Mouse (Mus musculus) midbrain, embryonic 16.5 days (tissue): ENCODE measurements around the gene Tsc1. TPM values are rescaled to one million over a fixed set of nuclear protein-coding genes. Genes with fewer than 3 reads are reported as not detected.

ENCODE experiments used
- ATAC-seq: fragments of 200-750 bp; cut with Nextera tagmentation; 2 replicates; pipeline ENCODE4 v1.8.0; 2017; ENCODE audit warnings: moderate TSS enrichment
- H3K27ac ChIP-seq: fragments of 300-500 bp; sonication (generic); 2 replicates; pipeline ENCODE4 v1.5.1; 2014; ENCODE audit warnings: mild to moderate bottlenecking, low read length, mixed read lengths
- H3K27me3 ChIP-seq: fragments of 300-500 bp; sonication (generic); 2 replicates; pipeline ENCODE4 v1.6.1; 2014; ENCODE audit warnings: low read depth, low read length, mixed read lengths; ENCODE audit not compliant: control insufficient read depth, insufficient read depth
- H3K36me3 ChIP-seq: fragments of 300-500 bp; sonication (generic); 2 replicates; pipeline ENCODE4 v1.6.1; 2014; ENCODE audit warnings: mild to moderate bottlenecking, low read length, moderate library complexity, mixed read lengths; ENCODE audit not compliant: control insufficient read depth, insufficient read depth
- H3K4me1 ChIP-seq: fragments of 300-500 bp; sonication (generic); 2 replicates; pipeline ENCODE4 v1.6.1; 2014; ENCODE audit warnings: mild to moderate bottlenecking, low read length, mixed read lengths; ENCODE audit not compliant: control insufficient read depth, insufficient read depth
- H3K4me2 ChIP-seq: fragments of 300-500 bp; sonication (generic); 2 replicates; pipeline ENCODE4 v1.6.1; 2014; ENCODE audit warnings: mild to moderate bottlenecking, low read length, mixed read lengths
- H3K4me3 ChIP-seq: fragments of 300-500 bp; sonication (generic); 2 replicates; pipeline ENCODE4 v1.5.1; 2014; ENCODE audit warnings: low read depth, mild to moderate bottlenecking, low read length, moderate library complexity, mixed read lengths
- H3K9ac ChIP-seq: fragments of 300-500 bp; sonication (generic); 2 replicates; pipeline ENCODE4 v1.6.1; 2014; ENCODE audit warnings: low read depth, low read length, mixed read lengths
- H3K9me3 ChIP-seq: fragments of 300-500 bp; sonication (generic); replicated peaks from 2 replicates; pipeline ENCODE4 v1.6.1; 2014; ENCODE audit warnings: mild to moderate bottlenecking, low read length, mixed read lengths; ENCODE audit not compliant: control insufficient read depth, poor library complexity, severe bottlenecking
- WGBS: fragments of 180-500 bp; shearing (Covaris S2); extraction: QIAGEN DNeasy Blood & Tissue Kit; methylation state at CpG from one replicate; pipeline ENCODE4 v1.1.7; 2014; 5-methylcytosine and 5-hydroxymethylcytosine counted together
- polyA plus RNA-seq: library from polyadenylated mRNA; unstranded; fragments of >200 nt; fragmentation: Nextera tagmentation; extraction: Ambion mirVana; gene quantifications from 2 replicates; pipeline ENCODE4 v1.2.1, GENCODE M21; 2015

The Tsc1 gene
- 30.4 and 37.9 TPM in 2 replicates for polyA plus RNA-seq

GRCm38 (mm10) chr2:28640461-28641424 lies at the start of gene Tsc1:
Tsc1 (plus strand) TSS chr2:28641228.
- Histone ChIP-seq H3K27me3 (no peaks in the 10 kb centered on the region), H3K9me3 (no peaks in the 10 kb centered on the region), H3K4me3 (peak within 1 kb of the TSS; percentile 99), H3K9ac (peak within 1 kb of the TSS; percentile 98), H3K27ac (peak within 1 kb of the TSS; percentile 94), H3K4me1 (peaks cover 21% of the 10 kb centered on the region), H3K4me2 (peak within 1 kb of the TSS; percentile 54), H3K36me3 (no peaks in the 10 kb centered on the region)
- 2% methylated on average over 44 of the region's 47 CpGs for WGBS
- peak; percentile 93 for ATAC-seq

GRCm38 (mm10) chr2:28591479-28591878 lies 49.5 kb upstream of the Tsc1 start:
- Histone ChIP-seq H3K27ac (no peak overlapping the region), H3K4me3 (no peak overlapping the region), H3K27me3 (no peaks in the 10 kb centered on the region; the same call in 1 of the 2 replicates), H3K4me1 (no peaks in the 10 kb centered on the region), H3K4me2 (no peak overlapping the region), H3K9me3 (no peaks in the 10 kb centered on the region), H3K36me3 (no peaks in the 10 kb centered on the region), H3K9ac (no peak overlapping the region)
- ATAC-seq: no peak
- 88% methylated on average over 2 of the region's 2 CpGs for WGBS

- H3K4me3 ChIP-seq: no peak overlapping the region
Measured at GRCm38 (mm10) chr2:28592809-28593208, 48.2 kb upstream of the Tsc1 start.

GRCm38 (mm10) chr2:28596021-28596420 lies 45.0 kb upstream of the Tsc1 start:
- ATAC-seq: no peak
- Histone ChIP-seq H3K27ac (no peak overlapping the region), H3K4me3 (no peak overlapping the region), H3K36me3 (no peaks in the 10 kb centered on the region), H3K9me3 (no peaks in the 10 kb centered on the region), H3K9ac (no peak overlapping the region), H3K27me3 (no peaks in the 10 kb centered on the region), H3K4me2 (no peak overlapping the region), H3K4me1 (no peaks in the 10 kb centered on the region)
- WGBS: 83% methylated on average over 7 of the region's 7 CpGs

More at GRCm38 (mm10) chr2:28592809-28593208, 48.2 kb upstream of the Tsc1 start:
- Histone ChIP-seq H3K27ac (no peak overlapping the region), H3K9ac (no peak overlapping the region), H3K9me3 (no peaks in the 10 kb centered on the region), H3K36me3 (no peaks in the 10 kb centered on the region), H3K4me1 (no peaks in the 10 kb centered on the region), H3K27me3 (no peaks in the 10 kb centered on the region), H3K4me2 (no peak overlapping the region)
- 8% methylated on average over 15 of the region's 15 CpGs for WGBS
- ATAC-seq: no peak

- no peaks in the 10 kb centered on the region for H3K4me1 ChIP-seq
- H3K27ac ChIP-seq: no peak overlapping the region
- no peaks in the 10 kb centered on the region for H3K36me3 ChIP-seq
- no peak overlapping the region for H3K4me2 ChIP-seq
- H3K9ac ChIP-seq: no peak overlapping the region
- H3K4me3 ChIP-seq: no peak overlapping the region
- 94% methylated on average over 7 of the region's 7 CpGs for WGBS
- H3K9me3 ChIP-seq: no peaks in the 10 kb centered on the region
- H3K27me3 ChIP-seq: no peaks in the 10 kb centered on the region
- no peak for ATAC-seq
Measured at GRCm38 (mm10) chr2:28596998-28597397, 44.0 kb upstream of the Tsc1 start.

GRCm38 (mm10) chr2:28597733-28598547 lies 43.1 kb upstream of the Tsc1 start:
- Histone ChIP-seq H3K36me3 (no peaks in the 10 kb centered on the region), H3K27me3 (no peaks in the 10 kb centered on the region), H3K9me3 (no peaks in the 10 kb centered on the region), H3K4me1 (no peaks in the 10 kb centered on the region), H3K27ac (no peak overlapping the region), H3K9ac (no peak overlapping the region), H3K4me3 (no peak overlapping the region), H3K4me2 (no peak overlapping the region)
- WGBS: 82% methylated on average over 7 of the region's 7 CpGs
- no peak for ATAC-seq

GRCm38 (mm10) chr2:28598692-28599568 lies 42.1 kb upstream of the Tsc1 start:
- no peaks in the 10 kb centered on the region for H3K4me1 ChIP-seq

GRCm38 (mm10) chr2:28599569-28599900 lies 41.5 kb upstream of the Tsc1 start:
- no peak for ATAC-seq

More at GRCm38 (mm10) chr2:28598692-28599568, 42.1 kb upstream of the Tsc1 start:
- Histone ChIP-seq H3K4me2 (no peak overlapping the region), H3K9me3 (no peaks in the 10 kb centered on the region), H3K9ac (no peak overlapping the region), H3K4me3 (no peak overlapping the region), H3K27me3 (no peaks in the 10 kb centered on the region), H3K36me3 (no peaks in the 10 kb centered on the region), H3K27ac (no peak overlapping the region)
- WGBS: 69% methylated on average over 12 of the region's 12 CpGs
- no peak for ATAC-seq

More at GRCm38 (mm10) chr2:28599569-28599900, 41.5 kb upstream of the Tsc1 start:
- 85% methylated on average over 6 of the region's 6 CpGs for WGBS
- Histone ChIP-seq H3K27me3 (no peaks in the 10 kb centered on the region), H3K4me2 (no peak overlapping the region), H3K4me3 (no peak overlapping the region), H3K27ac (no peak overlapping the region), H3K9ac (no peak overlapping the region), H3K9me3 (no peaks in the 10 kb centered on the region), H3K4me1 (no peaks in the 10 kb centered on the region), H3K36me3 (no peaks in the 10 kb centered on the region)
